Mouse (Mus musculus) cerebellum, postnatal 25 days (tissue): Measurements from ENCODE around the gene Gm13693.
A peak's percentile ranks its signal among the peaks of the same experiment; 100 is the strongest.
"Not testable (repeated sequence)": the region's sequence is repeated elsewhere in the genome, so short reads cannot be mapped to it uniquely, and the experiment has no call there.

Experiments
- DNase-seq, 2 experiments: peaks; one replicate each; pipeline ENCODE4 v3.0.0; 2021; ENCODE audit warnings: mixed read lengths in 2 of 2

The Gm13693 gene

GRCm38 (mm10) chr2:83961203-83961602 is at the start of gene Gm13693:
Gene Gm13693, plus strand, starts transcription at chr2:83961503.
- not testable (repeated sequence) for DNase-seq

- no peak for DNase-seq
Measured at GRCm38 (mm10) chr2:83929478-83930088, 31.7 kb upstream of the Gm13693 start.

- DNase-seq: peak; percentile 67 to 76
Measured at GRCm38 (mm10) chr2:83940931-83941361, 20.4 kb upstream of the Gm13693 start, which contains the start of gene Zswim2. Gene Zswim2, minus strand, starts transcription at chr2:83941228.

- DNase-seq: peak in 1 of 2 experiments; percentile 2
Measured at GRCm38 (mm10) chr2:83941378-83941777, 19.9 kb upstream of the Gm13693 start.

- no peak for DNase-seq
Measured at GRCm38 (mm10) chr2:83941792-83942191, 19.5 kb upstream of the Gm13693 start.

GRCm38 (mm10) chr2:83955393-83955792 is 5.9 kb upstream of the Gm13693 start, which contains the start of gene Gm13698:
Gene Gm13698, plus strand, starts transcription at chr2:83955693.
- DNase-seq: not testable (repeated sequence)

GRCm38 (mm10) chr2:83967013-83967412 is 5.7 kb downstream of the Gm13693 start, which contains the start of gene Gm13695:
Gene Gm13695, plus strand, starts transcription at chr2:83967313.
- DNase-seq: not testable (repeated sequence)

- DNase-seq: not testable (repeated sequence)
Measured at GRCm38 (mm10) chr2:83972823-83973222, 11.5 kb downstream of the Gm13693 start, which contains the start of gene Gm13696. Gene Gm13696, plus strand, starts transcription at chr2:83973123.

GRCm38 (mm10) chr2:83978633-83979032 is 17.3 kb downstream of the Gm13693 start, which contains the start of gene Gm13694:
Gene Gm13694, plus strand, starts transcription at chr2:83978933.
- not testable (repeated sequence) for DNase-seq

GRCm38 (mm10) chr2:83984443-83984842 is 23.1 kb downstream of the Gm13693 start, which contains the start of gene Gm13697:
Gene Gm13697, plus strand, starts transcription at chr2:83984743.
- not testable (repeated sequence) for DNase-seq

GRCm38 (mm10) chr2:83990253-83990652 is 28.9 kb downstream of the Gm13693 start, which contains the start of gene Gm13691:
Gene Gm13691, plus strand, starts transcription at chr2:83990553.
- DNase-seq: not testable (repeated sequence)

- not testable (repeated sequence) for DNase-seq
Measured at GRCm38 (mm10) chr2:83993639-83994255, 32.4 kb downstream of the Gm13693 start.

GRCm38 (mm10) chr2:83994526-83994925 is 33.2 kb downstream of the Gm13693 start:
- DNase-seq: not testable (repeated sequence)

GRCm38 (mm10) chr2:84008913-84009312 is 47.6 kb downstream of the Gm13693 start:
- DNase-seq: no peak

GRCm38 (mm10) chr2:84009818-84010217 is 48.5 kb downstream of the Gm13693 start:
- no peak for DNase-seq
